Mouse (Mus musculus): Measurements from ENCODE around the gene Frmpd1.

Gene Frmpd1

DNA sequence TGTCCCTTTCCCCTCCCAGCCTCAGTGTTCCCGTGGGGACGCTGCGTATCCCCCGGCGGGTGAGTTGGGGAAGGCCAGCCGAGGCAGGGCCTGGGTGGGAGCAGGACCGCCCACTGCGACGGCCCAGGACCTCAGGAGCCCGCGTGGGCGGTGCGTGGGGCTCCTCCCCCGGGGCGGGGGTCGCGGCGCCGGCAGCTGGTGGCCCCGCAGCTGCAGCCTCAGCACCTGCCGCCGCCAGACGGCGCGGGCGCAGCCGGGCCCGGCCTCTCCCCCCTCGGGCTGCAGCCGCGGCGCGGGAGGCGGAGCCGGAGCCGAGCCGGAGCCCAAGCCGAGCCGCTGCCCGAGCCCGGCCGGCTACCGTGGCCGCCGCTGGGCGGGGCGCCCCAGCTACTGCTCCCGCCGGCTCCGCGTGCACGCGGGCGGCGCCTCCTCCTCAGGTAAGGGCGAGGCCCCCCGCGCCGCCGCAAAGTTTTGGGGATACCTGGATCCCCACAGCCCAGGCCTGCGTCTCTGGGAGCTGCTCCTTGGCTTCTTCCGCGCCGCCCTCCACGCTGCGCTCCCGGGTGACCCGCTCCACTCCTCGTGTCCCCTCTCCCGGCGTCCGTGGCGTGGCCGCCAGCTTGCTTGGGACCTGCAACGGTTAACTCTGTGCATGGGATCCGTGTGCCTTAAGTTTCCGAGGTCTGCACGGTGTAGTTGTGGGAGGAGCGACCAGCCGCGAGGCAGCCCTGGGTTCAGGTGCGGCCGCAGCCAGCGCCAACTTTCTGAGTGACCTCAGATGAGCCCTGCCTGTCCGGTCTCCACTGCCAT lies at the start of gene Frmpd1:
Gene Frmpd1, plus strand, starts transcription at position 355 of the 810 bp plus-strand sequence.
- DNase-seq: peak; percentile 14

DNA sequence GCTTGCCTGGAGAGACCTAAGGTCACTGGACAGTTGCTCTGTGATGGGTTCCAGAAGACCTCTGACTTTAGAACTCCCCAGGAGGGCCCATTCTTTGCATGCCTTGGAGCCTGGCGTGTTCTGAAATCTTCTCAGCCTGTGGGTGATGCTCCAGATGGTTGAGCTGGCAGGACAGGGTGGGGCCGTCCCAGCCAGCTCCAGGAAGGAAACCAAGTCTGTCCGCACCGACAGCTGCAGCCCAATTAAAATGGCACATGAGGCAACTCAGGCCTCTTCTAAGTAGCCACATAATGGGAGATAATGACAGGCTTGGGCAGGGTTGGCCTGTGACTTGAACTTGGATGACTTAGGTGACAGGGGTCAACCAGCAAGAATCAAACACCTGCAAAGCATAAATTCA lies 47.0 kb upstream of the Frmpd1 start:
- no peak for DNase-seq

- DNase-seq: no peak
These were observed 42.8 kb upstream of the Frmpd1 start for GRCm38 (mm10) chr4:45141835-45142234.

- DNase-seq: no peak
These were observed 42.3 kb upstream of the Frmpd1 start for GRCm38 (mm10) chr4:45142411-45142810.

GRCm38 (mm10) chr4:45143005-45143404 lies 41.7 kb upstream of the Frmpd1 start:
- no peak for DNase-seq

DNA sequence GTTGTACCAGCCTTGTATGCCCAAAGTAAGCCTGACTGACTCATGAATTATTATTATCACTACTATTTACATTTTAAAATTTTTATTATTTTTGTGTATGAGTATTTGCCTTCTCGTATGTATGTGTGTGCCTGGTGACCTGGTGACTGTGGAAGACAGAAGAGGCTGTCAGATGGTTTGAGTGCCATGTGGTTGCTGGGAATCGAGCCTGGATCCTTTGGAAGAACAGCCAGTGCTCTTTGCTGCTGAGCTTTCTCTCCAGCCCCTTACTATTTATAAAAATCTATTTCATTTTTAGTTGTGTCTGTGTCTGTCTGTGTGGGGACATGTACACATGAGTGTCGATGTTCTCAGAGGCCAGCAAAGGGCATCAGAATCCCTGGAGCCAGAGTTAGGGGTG lies 28.2 kb upstream of the Frmpd1 start:
- DNase-seq: no peak

DNA sequence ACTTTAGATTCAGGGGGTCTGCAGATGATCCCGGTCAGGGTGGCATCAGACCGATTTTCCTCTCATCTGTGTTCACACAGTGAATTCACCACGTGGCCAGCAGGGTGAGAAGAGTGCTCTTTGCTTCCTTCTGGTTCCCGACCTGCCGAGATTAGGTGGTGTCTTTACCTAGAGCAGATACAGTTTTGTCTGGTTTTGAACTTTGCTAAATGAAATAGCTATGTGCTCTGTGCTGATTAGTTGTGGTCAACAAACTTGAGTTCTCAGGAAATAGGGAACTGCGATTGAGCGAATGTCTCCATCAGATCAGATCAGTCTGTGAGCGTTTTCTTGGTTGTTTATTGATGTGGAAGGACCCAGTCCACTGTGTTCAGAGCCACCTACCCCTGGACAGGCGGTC lies 26.1 kb upstream of the Frmpd1 start:
- DNase-seq: no peak

DNA sequence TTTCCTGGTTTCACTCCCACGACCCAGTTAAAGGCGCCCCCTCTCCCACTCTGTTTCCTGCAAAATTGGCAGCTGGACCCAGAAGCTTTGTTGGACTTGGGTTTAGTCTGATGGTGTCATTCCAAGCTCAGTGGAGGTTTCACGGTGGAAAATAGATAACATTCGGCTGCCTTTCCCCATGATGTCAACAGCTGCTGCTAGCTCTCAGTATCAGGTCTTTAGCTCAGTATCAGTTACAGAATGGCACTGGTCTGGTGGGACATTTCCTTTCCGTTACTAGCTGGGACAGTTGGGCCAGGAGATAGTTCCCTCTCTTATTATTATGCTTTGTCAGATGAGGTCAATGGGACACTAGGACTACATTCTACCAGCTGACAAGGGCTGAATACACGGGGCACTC lies 23.9 kb upstream of the Frmpd1 start:
- no peak for DNase-seq

DNA sequence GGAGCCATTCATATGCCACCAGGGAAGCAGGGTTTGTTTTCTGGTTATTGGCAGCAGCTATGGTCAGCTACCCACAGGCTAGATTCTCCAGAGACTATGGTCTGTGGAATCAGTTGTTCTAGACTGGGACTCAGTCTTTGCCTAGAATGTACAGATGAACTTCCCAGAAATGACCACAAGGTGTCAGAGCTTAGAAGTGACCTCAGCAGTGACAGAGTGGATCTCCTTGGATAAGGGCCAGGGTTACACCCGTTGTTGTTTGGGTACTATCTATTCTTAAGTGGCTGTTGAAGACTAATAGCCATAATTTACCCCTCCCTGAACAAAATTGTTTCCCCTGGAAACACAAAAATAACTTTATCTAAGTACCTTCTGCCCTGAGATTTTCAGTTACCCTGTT lies 21.0 kb upstream of the Frmpd1 start:
- no peak for DNase-seq

GRCm38 (mm10) chr4:45165477-45165876 lies 19.2 kb upstream of the Frmpd1 start:
- no peak for DNase-seq

- DNase-seq: no peak
These were observed 18.7 kb upstream of the Frmpd1 start for GRCm38 (mm10) chr4:45165955-45166354.

- DNase-seq: no peak
These were observed 13.3 kb upstream of the Frmpd1 start for GRCm38 (mm10) chr4:45171340-45171739.

DNA sequence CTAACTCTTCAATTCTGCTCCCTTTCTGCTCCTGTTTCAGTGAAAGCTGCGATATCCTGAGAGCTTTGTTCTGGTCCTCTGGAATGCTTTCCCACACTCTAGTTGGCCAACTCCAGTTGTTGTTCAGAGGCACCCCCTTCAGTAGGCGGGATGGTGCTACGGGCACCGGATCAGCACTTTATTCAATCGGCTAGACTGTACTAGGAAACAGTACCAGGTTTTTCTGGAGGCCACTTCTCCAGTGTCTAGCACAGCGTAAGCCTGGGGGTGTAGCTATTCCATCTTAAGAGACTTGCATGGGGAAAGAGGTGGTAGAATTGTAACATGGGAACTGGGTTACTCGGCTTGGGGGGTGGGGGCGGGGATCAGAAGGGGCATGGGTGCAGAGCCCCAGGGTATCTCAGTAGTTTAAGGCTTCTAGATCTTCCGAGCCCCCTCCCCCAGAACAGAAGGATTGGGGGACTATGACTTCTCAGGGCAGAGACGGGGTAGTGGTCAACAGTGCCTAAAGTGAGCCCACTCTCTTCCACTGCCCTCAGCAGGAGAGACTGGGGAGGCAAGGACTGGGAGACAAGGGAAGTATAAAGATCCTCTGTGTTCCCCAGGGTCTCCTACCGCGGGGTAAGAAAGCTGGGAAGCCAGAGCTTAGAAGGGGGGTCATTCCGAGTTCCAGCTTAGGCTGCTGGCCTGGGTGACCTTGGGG lies 706 bp upstream of the Frmpd1 start:
- DNase-seq: no peak

DNA sequence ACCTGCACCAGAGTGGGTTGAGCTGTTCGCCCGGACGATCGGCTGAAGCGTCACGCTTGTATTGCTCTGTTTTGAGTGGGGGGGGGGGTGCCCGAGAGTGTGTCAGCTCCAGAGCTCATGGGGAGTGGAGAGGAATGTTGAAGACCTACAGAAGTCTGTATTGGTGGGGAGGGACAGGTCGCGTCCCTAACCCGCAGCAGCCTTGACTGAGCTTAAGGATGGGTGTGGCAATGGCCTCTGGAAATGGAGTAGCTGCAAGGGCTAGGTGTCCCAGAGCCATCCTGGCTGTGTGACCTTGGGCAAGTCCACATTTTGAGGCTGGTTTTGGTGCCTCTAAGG lies 625 bp downstream of the Frmpd1 start:
- DNase-seq: no peak

DNA sequence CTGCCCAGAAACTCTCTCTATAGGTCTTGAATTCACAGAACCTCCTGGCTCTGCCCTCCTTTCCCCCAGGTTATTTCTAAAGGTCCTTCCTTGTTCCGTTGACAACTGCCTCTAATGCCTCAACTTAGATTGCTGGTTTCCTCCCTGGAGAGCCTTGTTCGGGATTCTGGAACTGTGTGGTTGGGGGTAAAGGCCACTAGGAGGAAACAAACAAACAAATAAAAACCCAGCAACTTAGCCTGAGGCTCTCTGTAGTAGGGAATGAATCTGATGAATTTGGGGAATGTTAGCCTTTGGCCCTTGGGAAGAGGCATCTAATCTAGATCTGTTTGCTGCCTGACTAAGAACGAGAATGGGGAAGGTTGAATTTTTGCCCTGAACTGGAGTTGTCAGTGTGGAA lies 13.6 kb downstream of the Frmpd1 start:
- DNase-seq: no peak

GRCm38 (mm10) chr4:45203283-45203682 lies 18.6 kb downstream of the Frmpd1 start:
- DNase-seq: no peak

DNA sequence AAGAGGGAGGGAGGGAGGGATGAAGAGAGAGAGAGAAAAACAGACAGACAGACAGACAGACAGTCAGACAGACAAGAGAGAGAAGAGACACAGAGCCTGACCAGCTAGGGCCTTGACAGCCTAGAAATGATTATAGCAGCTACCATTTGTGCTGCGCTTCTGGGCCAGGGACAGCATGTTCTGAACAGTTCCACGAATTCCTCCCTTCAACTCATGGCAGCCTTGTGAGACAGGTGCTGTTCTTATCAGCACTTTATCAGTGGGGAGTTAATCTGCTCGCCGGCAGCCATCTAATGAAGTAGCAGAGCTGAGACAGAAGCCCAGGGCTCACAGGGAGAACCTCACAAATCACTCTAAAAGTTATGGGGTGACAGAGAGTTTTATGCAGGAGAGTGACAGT lies 22.8 kb downstream of the Frmpd1 start:
- no peak for DNase-seq

DNA sequence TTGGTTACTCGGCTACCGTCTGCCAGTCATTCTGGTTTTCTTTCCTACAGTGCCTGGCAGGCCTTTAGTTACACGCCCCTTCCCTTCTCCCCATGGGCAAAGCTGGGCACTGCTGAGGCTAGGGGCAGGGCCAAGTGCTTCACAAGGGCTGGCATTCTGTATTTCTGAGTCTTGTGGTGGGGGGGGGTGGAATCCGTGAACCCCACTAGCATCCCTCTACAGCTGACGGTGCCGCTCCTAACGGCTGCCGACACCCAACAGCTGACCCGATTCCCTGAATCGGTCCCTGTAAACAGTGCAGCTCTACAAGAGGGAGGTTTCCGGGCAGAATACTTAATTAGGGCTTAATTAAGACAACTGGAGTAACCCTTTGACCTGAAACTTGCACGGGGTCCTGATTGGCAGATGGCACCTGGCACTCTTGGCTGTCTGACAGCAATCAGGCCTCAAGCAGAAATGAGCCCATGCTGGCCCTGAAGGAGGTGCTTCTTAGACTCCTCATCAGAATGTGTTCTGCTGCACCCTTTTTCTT lies 24.2 kb downstream of the Frmpd1 start:
- DNase-seq: no peak

DNA sequence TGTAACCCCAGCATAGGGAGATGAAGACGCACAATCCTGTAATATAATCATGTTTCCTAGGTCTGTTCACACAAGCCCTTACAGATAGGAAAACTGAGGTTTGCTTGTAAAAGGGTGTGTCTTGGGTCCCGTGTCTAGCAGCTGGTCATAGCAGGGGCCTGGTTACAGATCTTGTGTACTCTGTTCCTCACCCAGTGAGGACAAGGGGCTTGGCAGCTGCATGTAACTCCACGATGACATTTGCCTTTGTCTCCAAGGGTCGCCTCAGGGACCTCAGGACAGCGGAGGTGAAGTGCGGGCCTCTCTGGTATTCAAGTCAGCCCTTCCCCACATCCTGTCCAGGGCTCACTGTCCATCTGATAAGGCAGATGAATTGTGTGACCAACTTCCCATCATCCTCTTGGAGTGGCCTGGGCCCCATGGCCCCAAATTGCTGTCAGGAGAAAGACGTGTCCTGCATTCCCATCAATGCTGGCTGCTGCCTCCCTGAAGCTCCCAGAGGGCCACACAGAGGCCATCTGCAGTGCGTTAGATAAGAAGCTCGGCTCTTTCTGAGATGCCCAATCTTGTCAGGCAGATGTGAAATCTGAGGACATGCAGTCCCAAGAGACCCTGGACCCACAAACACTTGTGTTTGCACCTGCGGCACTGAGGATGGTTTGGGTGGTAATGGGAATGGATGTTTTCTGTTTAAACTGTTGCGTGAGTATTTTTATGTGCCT lies 27.8 kb downstream of the Frmpd1 start:
- DNase-seq: no peak

DNA sequence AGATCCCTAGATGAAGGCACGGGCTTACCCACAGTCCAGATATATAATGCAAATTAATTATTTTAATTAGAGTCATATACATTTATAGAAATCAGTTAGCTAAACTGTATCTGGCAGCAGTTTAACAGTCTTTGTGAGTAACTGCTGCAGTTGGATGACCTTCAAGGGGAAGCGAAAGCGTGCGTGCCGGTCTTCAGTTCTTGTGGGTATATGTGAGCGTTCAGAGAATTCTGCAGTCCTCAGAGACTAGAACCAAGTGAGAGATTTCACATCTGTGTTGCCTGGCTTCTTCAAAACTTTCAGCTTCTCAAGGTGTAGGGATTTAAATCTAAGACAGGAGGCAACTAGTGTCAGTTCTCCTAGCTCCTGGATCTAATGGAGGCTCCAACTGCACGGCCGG lies 35.3 kb downstream of the Frmpd1 start:
- no peak for DNase-seq

- DNase-seq: no peak
These were observed 37.7 kb downstream of the Frmpd1 start for GRCm38 (mm10) chr4:45222395-45222794.

GRCm38 (mm10) chr4:45230263-45230662 lies 45.6 kb downstream of the Frmpd1 start:
- no peak for DNase-seq

- DNase-seq: no peak
These were observed 53.6 kb downstream of the Frmpd1 start for GRCm38 (mm10) chr4:45238260-45238659.

GRCm38 (mm10) chr4:45241330-45241729 lies 56.7 kb downstream of the Frmpd1 start:
- no peak for DNase-seq

Data from cerebellum, adult 8-10 months (tissue).